Mouse (Mus musculus): ENCODE data around the gene Zfp651.
A peak's percentile ranks its signal among the peaks of the same experiment; 100 is the strongest.

Gene Zfp651

DNA sequence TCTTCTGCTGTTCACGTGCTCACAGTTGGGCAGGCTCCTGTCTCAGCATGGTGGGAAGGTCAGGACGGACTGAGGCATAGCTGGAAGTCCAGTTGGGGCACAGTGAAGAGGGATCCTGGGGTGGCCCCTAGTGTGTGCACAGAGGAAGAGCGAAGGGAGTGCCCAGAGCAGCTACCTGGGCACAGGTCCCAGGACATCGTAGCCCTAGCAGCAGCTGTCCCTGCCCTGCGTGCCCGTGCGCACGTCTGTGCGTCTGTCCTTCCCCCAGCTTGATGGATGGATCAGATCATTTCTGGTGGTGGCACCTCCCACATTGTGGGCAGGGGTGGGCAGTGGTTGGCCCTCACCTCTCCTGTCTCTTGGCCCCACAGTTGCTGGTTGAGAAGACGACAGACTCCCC is 3.1 kb downstream of the Zfp651 start:
- no peak for DNase-seq (ENCODE audit: low spot score in 2 of 2)

DNA sequence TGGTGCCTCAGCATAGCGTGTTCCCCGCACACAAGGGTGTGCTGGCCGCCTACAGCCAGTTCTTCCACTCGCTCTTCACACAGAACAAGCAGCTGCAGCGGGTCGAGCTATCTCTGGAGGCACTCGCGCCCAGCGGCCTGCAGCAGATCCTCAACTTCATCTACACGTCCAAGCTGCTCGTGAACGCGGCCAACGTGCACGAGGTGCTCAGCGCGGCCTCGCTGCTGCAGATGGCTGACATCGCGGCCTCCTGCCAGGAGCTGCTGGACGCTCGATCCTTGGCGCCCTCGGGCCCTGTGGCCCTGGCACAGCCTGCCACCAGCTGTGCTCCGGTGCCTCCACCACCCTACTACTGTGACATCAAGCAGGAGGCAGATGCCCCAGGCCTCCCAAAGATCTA is 3.6 kb downstream of the Zfp651 start:
- no peak for DNase-seq (ENCODE audit: low spot score in 2 of 2)

GRCm38 (mm10) chr9:121763716-121764115 is 4.6 kb downstream of the Zfp651 start:
- DNase-seq (ENCODE audit: low spot score in 2 of 2): peak; percentile 51 to 56

DNA sequence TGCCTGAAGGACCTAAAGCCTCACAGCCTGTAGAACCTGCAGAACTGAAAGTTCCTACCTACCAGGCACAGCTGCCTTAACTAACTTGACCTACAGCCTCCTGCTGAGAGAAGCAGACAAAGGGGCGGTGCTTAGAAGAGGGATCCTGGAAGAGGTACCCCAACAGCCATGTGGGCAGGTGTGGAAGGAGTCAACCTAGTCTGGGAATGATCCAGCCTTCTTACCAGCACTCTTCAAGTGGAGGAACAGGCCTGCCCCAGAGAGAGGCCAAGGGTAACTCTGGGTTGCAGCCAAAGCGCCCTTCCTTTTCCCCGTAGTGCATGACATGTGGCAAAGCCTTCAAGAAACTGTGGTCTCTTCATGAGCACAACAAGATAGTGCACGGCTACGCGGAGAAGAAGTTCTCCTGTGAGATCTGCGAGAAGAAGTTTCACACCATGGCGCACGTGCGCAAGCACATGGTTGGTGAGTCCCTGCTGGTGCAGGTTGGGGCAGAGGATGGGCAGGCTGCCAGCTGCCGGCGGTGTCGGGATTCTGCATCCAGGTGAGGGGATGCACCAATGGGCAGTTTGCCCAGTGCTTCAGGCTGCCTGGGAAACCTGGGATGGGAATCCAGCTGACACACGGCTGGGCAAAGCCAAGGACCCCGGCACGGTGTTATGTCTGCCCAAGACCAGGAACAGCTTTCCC is 6.2 kb downstream of the Zfp651 start:
- no peak for DNase-seq (ENCODE audit: low spot score in 2 of 2)

GRCm38 (mm10) chr9:121772412-121772811 is 13.3 kb downstream of the Zfp651 start:
- no peak for DNase-seq (ENCODE audit: low spot score in 2 of 2)

- no peak for DNase-seq (ENCODE audit: low spot score in 2 of 2)
These were observed 16.8 kb downstream of the Zfp651 start for GRCm38 (mm10) chr9:121775951-121776350.

- DNase-seq (ENCODE audit: low spot score in 2 of 2): peak; percentile 31 to 52
These were observed 17.4 kb downstream of the Zfp651 start for GRCm38 (mm10) chr9:121776511-121776910.

- no peak for DNase-seq (ENCODE audit: low spot score in 2 of 2)
These were observed 18.4 kb downstream of the Zfp651 start, which contains the start of gene Klhl40 for GRCm38 (mm10) chr9:121777484-121778065. Gene Klhl40 (plus strand): TSS chr9:121777607.

- DNase-seq (ENCODE audit: low spot score in 2 of 2): no peak
These were observed 19.0 kb downstream of the Zfp651 start for GRCm38 (mm10) chr9:121778066-121778624.

- DNase-seq (ENCODE audit: low spot score in 2 of 2): no peak
These were observed 25.7 kb downstream of the Zfp651 start for GRCm38 (mm10) chr9:121784801-121785200.

DNA sequence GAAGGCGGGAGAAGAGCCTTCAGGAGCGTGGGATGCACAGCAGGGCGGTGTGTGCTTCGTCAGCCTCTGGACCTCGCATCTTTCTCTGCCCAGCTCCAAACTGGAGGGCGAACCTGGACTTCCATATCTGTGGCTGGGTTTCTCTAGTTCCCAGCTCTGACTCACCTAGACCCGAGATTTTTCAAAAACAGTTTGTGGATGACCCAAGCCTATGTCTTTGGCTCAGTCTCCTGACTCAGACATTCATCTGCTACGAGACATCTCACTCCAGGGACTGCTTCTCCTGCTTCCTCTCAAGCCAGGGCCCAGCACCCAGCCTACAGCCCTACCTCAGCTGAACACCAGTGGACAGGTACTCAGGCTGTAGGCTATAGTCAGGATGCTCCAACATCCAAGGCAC is 26.1 kb downstream of the Zfp651 start:
- DNase-seq (ENCODE audit: low spot score in 2 of 2): no peak

DNA sequence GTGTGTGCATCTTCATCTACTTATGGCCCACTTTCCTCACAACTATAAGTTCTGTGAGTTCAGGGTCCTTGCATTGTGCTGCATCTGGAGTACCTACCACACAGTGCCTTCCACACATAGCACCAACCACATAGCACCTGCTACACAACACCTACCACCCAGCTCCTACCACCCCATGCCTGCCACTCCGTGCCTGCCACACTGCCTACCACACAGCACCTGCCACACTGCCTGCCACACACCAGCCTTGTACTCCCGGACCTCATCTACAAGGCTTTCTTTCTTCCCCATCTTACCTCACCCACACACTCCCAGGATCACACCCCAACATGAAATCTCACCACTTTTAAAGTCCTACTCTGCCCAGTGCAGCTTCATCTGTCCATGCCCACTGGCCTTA is 27.2 kb downstream of the Zfp651 start:
- DNase-seq (ENCODE audit: low spot score in 2 of 2): no peak

DNA sequence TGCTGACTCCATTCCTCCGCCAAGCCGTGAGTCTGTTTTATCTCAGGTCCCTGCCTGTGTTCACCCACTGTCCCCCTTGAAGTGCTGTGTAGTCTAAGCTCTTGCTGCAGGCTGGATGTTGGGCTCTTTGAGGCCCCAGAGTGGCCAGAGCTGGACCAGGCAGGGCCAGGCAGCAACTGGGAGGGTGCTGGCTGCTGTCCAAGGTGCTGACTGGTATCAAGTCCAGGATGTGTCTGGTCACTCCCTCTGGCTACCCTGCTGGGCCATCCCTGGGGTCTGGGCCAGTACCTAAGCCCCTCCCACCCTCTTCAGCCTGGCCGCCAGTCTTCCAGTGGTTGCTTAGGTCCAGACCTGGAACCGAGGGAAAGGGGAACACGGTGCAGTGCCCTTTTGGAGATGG is 32.1 kb downstream of the Zfp651 start:
- peak; percentile 73 to 74 for DNase-seq (ENCODE audit: low spot score in 2 of 2)

DNA sequence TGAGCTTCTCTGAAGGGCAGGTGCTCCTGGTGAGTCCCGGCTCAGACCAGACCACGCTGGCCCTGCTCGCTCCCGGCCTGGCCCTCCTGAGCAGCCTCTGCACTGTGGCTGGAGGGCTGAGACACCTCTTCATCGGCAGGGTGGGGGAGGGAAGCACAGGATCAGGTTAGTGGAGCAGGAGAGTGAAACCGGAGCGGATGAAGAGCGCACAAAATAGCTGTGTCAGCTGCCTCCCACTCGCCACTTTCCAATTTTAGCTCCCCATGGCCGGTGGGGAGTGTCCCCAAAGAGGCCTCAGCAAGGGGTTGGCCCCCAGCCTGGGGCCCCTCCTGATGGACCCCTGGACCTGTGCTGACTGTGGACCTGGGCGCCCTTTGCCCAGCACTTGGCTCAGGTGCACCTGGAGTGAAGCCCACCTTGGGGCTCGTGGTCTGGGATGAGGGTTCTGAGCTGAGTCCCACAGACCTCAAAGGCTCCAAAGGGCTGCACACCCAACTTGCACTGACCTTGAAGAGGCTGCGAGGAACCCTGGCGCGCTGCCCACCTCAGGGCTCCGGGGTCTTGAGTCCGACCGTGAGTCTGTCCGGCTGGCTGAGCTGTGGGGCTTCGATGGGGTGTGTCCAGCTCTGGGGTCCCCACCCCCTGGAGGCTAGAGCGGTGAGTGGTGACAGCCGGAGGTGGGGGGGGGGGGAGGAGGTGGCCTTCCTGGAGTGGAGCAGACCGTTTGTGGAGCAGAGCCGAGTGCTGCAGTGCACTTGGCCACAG is 32.8 kb downstream of the Zfp651 start, which contains the start of gene Hhatl:
Gene Hhatl, minus strand, starts transcription at position 751 of the 765 bp plus-strand sequence.
- peak; percentile 33 to 47 for DNase-seq (ENCODE audit: low spot score in 2 of 2)

GRCm38 (mm10) chr9:121794972-121795539 is 35.9 kb downstream of the Zfp651 start:
- DNase-seq (ENCODE audit: low spot score in 2 of 2): peak; percentile 36 to 69

- DNase-seq (ENCODE audit: low spot score in 2 of 2): no peak
These were observed 38.6 kb downstream of the Zfp651 start for GRCm38 (mm10) chr9:121797722-121798121.

DNA sequence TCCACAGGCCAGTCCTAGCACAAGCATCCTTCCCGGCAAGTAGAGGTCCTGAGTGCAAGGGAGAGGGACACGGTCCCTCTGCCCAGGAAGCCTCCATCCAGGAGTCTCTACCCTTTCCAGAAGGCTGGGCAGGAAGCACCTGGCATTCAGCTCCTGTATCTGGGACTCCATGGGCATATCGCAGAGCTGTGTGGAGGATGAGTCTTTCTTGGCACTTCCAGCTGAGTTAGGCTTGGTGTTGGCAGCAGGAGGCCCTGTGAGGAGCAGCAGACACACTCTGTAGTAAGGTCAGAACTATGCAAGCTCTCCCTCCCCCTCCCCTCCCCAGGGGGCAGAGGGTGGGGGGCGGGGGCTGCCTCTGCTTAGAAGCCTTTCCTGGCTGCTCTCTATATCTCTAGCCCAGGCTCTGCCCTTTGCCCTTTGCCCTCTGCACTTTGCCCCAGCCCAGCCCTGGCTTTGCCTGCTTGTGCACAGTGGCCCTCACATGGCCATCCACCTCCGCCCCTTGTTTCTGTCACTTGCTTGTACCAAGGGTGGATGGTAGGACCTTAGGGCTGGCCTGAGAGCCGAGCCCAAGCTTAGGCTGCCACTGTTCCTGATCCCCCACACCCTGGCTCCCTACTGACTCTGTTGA is 39.9 kb downstream of the Zfp651 start:
- no peak for DNase-seq (ENCODE audit: low spot score in 2 of 2)

GRCm38 (mm10) chr9:121802747-121803146 is 43.6 kb downstream of the Zfp651 start:
- no peak for DNase-seq (ENCODE audit: low spot score in 2 of 2)

- no peak for DNase-seq (ENCODE audit: low spot score in 2 of 2)
These were observed 48.4 kb downstream of the Zfp651 start for GRCm38 (mm10) chr9:121807546-121807945.

- DNase-seq (ENCODE audit: low spot score in 2 of 2): no peak
These were observed 48.8 kb downstream of the Zfp651 start for GRCm38 (mm10) chr9:121807947-121808346.

GRCm38 (mm10) chr9:121808511-121808910 is 49.4 kb downstream of the Zfp651 start:
- no peak for DNase-seq (ENCODE audit: low spot score in 2 of 2)
